Mouse (Mus musculus): ENCODE measurements at regions not wholly inside any gene's neighbourhood (a gene's known extent, or its start where the extent isn't known, plus 50 kb on each side); places are given as distances from the start of the nearest gene placed in this dataset.

GRCm38 (mm10) chr10:117551234-117552048 lies 77.9 kb upstream of the Cpm start:
- Histone ChIP-seq H3K9me3 (replicated peaks) (no peaks in the 10 kb centered on the region), H3K4me1 (replicated peaks) (no peaks in the 10 kb centered on the region), H3K4me3 (replicated peaks) (no peak overlapping the region), H3K27ac (replicated peaks) (no peak overlapping the region), H3K4me2 (no peak overlapping the region), H3K27me3 (no peaks in the 10 kb centered on the region), H3K36me3 (replicated peaks) (no peaks in the 10 kb centered on the region), H3K9ac (no peak overlapping the region)
- no peak for ATAC-seq (ENCODE audit: insufficient read depth)
- 54% methylated on average over 13 of the region's 13 CpGs for WGBS (ENCODE audit: insufficient replicate concordance)

- H3K27ac ChIP-seq (replicated peaks): no peak overlapping the region
- WGBS (ENCODE audit: insufficient replicate concordance): 76% methylated on average over 16 of the region's 16 CpGs
- H3K9ac ChIP-seq: no peak overlapping the region
- no peak overlapping the region for H3K4me2 ChIP-seq
- H3K27me3 ChIP-seq: no peaks in the 10 kb centered on the region
- H3K9me3 ChIP-seq (replicated peaks): no peaks in the 10 kb centered on the region
- H3K4me1 ChIP-seq (replicated peaks): no peaks in the 10 kb centered on the region
- H3K4me3 ChIP-seq (replicated peaks): no peak overlapping the region
- no peak for ATAC-seq (ENCODE audit: insufficient read depth)
- no peaks in the 10 kb centered on the region for H3K36me3 ChIP-seq (replicated peaks)
Observed at GRCm38 (mm10) chr10:117549854-117550605, 79.3 kb upstream of the Cpm start.

GRCm38 (mm10) chr10:117549506-117549830 lies 79.8 kb upstream of the Cpm start:
- no peak overlapping the region for H3K9ac ChIP-seq
- H3K4me2 ChIP-seq: no peak overlapping the region
- H3K9me3 ChIP-seq (replicated peaks): no peaks in the 10 kb centered on the region
- no peaks in the 10 kb centered on the region for H3K27me3 ChIP-seq
- H3K4me1 ChIP-seq (replicated peaks): no peaks in the 10 kb centered on the region
- 77% methylated on average over 4 of the region's 4 CpGs for whole genome bisulfite sequencing (ENCODE audit: insufficient replicate concordance)
- no peak overlapping the region for H3K4me3 ChIP-seq (replicated peaks)
- H3K27ac ChIP-seq (replicated peaks): no peak overlapping the region
- no peaks in the 10 kb centered on the region for H3K36me3 ChIP-seq (replicated peaks)
- ATAC-seq (ENCODE audit: insufficient read depth): no peak

- Histone ChIP-seq H3K9ac (no peak overlapping the region), H3K36me3 (replicated peaks) (no peaks in the 10 kb centered on the region), H3K4me3 (replicated peaks) (no peak overlapping the region), H3K27me3 (no peaks in the 10 kb centered on the region), H3K4me2 (no peak overlapping the region), H3K27ac (replicated peaks) (no peak overlapping the region), H3K4me1 (replicated peaks) (no peaks in the 10 kb centered on the region), H3K9me3 (replicated peaks) (no peaks in the 10 kb centered on the region)
- ATAC-seq (ENCODE audit: insufficient read depth): no peak
- 74% methylated on average over 23 of the region's 23 CpGs for WGBS (ENCODE audit: insufficient replicate concordance)
Observed at GRCm38 (mm10) chr10:117548775-117549505, 80.4 kb upstream of the Cpm start.

- Histone ChIP-seq H3K27ac (replicated peaks) (no peak overlapping the region), H3K4me1 (replicated peaks) (no peaks in the 10 kb centered on the region), H3K36me3 (replicated peaks) (no peaks in the 10 kb centered on the region), H3K27me3 (no peaks in the 10 kb centered on the region), H3K4me3 (replicated peaks) (no peak overlapping the region), H3K9me3 (replicated peaks) (no peaks in the 10 kb centered on the region), H3K9ac (no peak overlapping the region), H3K4me2 (no peak overlapping the region)
- 60% methylated on average over 4 of the region's 4 CpGs for WGBS (ENCODE audit: insufficient replicate concordance)
- ATAC-seq (ENCODE audit: insufficient read depth): no peak
Observed at GRCm38 (mm10) chr10:117548262-117548661, 81.0 kb upstream of the Cpm start.

- H3K4me2 ChIP-seq: no peak overlapping the region
- no peaks in the 10 kb centered on the region for H3K27me3 ChIP-seq
- 69% methylated on average over 6 of the region's 6 CpGs for WGBS (ENCODE audit: insufficient replicate concordance)
- H3K9ac ChIP-seq: no peak overlapping the region
- H3K36me3 ChIP-seq (replicated peaks): no peaks in the 10 kb centered on the region
- no peaks in the 10 kb centered on the region for H3K9me3 ChIP-seq (replicated peaks)
- ATAC-seq (ENCODE audit: insufficient read depth): no peak
- H3K4me3 ChIP-seq (replicated peaks): no peak overlapping the region
- H3K27ac ChIP-seq (replicated peaks): no peak overlapping the region
- H3K4me1 ChIP-seq (replicated peaks): no peaks in the 10 kb centered on the region
Observed at GRCm38 (mm10) chr10:117547275-117547674, 82.0 kb upstream of the Cpm start.

- Histone ChIP-seq H3K27me3 (no peaks in the 10 kb centered on the region), H3K4me2 (no peak overlapping the region), H3K4me3 (replicated peaks) (no peak overlapping the region), H3K36me3 (replicated peaks) (no peaks in the 10 kb centered on the region), H3K9ac (no peak overlapping the region), H3K9me3 (replicated peaks) (no peaks in the 10 kb centered on the region), H3K4me1 (replicated peaks) (no peaks in the 10 kb centered on the region), H3K27ac (replicated peaks) (no peak overlapping the region)
- WGBS (ENCODE audit: insufficient replicate concordance): 59% methylated on average over 5 of the region's 5 CpGs
- ATAC-seq (ENCODE audit: insufficient read depth): no peak
Observed at GRCm38 (mm10) chr10:117545842-117546631, 83.3 kb upstream of the Cpm start.

GRCm38 (mm10) chr10:117544680-117545546 lies 84.4 kb upstream of the Cpm start:
- 67% methylated on average over 15 of the region's 15 CpGs for WGBS (ENCODE audit: insufficient replicate concordance)
- Histone ChIP-seq H3K9me3 (replicated peaks) (no peaks in the 10 kb centered on the region), H3K27ac (replicated peaks) (no peak overlapping the region), H3K4me3 (replicated peaks) (no peak overlapping the region), H3K36me3 (replicated peaks) (no peaks in the 10 kb centered on the region), H3K27me3 (no peaks in the 10 kb centered on the region), H3K9ac (no peak overlapping the region), H3K4me2 (no peak overlapping the region), H3K4me1 (replicated peaks) (no peaks in the 10 kb centered on the region)
- ATAC-seq (ENCODE audit: insufficient read depth): no peak

GRCm38 (mm10) chr10:117543995-117544679 lies 85.2 kb upstream of the Cpm start:
- WGBS (ENCODE audit: insufficient replicate concordance): 77% methylated on average over 13 of the region's 13 CpGs
- no peaks in the 10 kb centered on the region for H3K36me3 ChIP-seq (replicated peaks)
- ATAC-seq (ENCODE audit: insufficient read depth): no peak
- H3K27me3 ChIP-seq: no peaks in the 10 kb centered on the region
- H3K9me3 ChIP-seq (replicated peaks): no peaks in the 10 kb centered on the region
- no peak overlapping the region for H3K9ac ChIP-seq
- no peak overlapping the region for H3K4me2 ChIP-seq
- no peaks in the 10 kb centered on the region for H3K4me1 ChIP-seq (replicated peaks)
- no peak overlapping the region for H3K4me3 ChIP-seq (replicated peaks)
- H3K27ac ChIP-seq (replicated peaks): no peak overlapping the region

- no peaks in the 10 kb centered on the region for H3K9me3 ChIP-seq (replicated peaks)
- no peaks in the 10 kb centered on the region for H3K36me3 ChIP-seq (replicated peaks)
- H3K4me2 ChIP-seq: no peak overlapping the region
- 69% methylated on average over 6 of the region's 6 CpGs for WGBS (ENCODE audit: insufficient replicate concordance)
- H3K27me3 ChIP-seq: no peaks in the 10 kb centered on the region
- H3K4me3 ChIP-seq (replicated peaks): no peak overlapping the region
- no peak overlapping the region for H3K27ac ChIP-seq (replicated peaks)
- no peak overlapping the region for H3K9ac ChIP-seq
- no peak for ATAC-seq (ENCODE audit: insufficient read depth)
- H3K4me1 ChIP-seq (replicated peaks): no peaks in the 10 kb centered on the region
Observed at GRCm38 (mm10) chr10:117543696-117543950, 85.7 kb upstream of the Cpm start.

Data from liver, embryonic 15.5 days (tissue).